Mouse (Mus musculus): Measurements from ENCODE around the gene Gzmd. TPM values are rescaled to one million over a fixed set of nuclear protein-coding genes. Genes with fewer than 3 reads are reported as not detected.

Gene Gzmd
- polyA plus RNA-seq, 1 experiment from 2014 or later, result not detected

Small RNAs within 50 kb of the gene (microRNA-seq; reads per million reads assigned to microRNA genes)
- gene Mir6949, result not detected

Other genes with a start within 250 kb of the Gzmd start
- gene Cbln3, start 248.2 kb downstream of the Gzmd start, polyA plus RNA-seq (2016; fragmentation: Nextera tagmentation; extraction: Ambion mirVana), result 0.28 and 0.42 TPM in 2 replicates
- gene Khnyn, start 247.7 kb downstream of the Gzmd start, polyA plus RNA-seq (2016; fragmentation: Nextera tagmentation; extraction: Ambion mirVana), result 31.6 and 31.8 TPM in 2 replicates
- 69.9 and 77.7 TPM in 2 replicates for gene Sdr39u1, start 232.3 kb downstream of the Gzmd start, polyA plus RNA-seq (2016; fragmentation: Nextera tagmentation; extraction: Ambion mirVana)
- 0.60 and 0.85 TPM in 2 replicates for gene Cma1, start 187.9 kb downstream of the Gzmd start, polyA plus RNA-seq (2016; fragmentation: Nextera tagmentation; extraction: Ambion mirVana)
- not detected in 2 replicates for gene Cma2, start 181.6 kb downstream of the Gzmd start, polyA plus RNA-seq (2016; fragmentation: Nextera tagmentation; extraction: Ambion mirVana)
- gene Mcpt1, start 114.6 kb downstream of the Gzmd start, polyA plus RNA-seq (2016; fragmentation: Nextera tagmentation; extraction: Ambion mirVana), result not detected in 2 replicates
- gene Mcpt9, start 102.1 kb downstream of the Gzmd start, polyA plus RNA-seq (2016; fragmentation: Nextera tagmentation; extraction: Ambion mirVana), result not detected in 2 replicates
- gene Mcpt2, start 90.6 kb downstream of the Gzmd start, polyA plus RNA-seq (2016; fragmentation: Nextera tagmentation; extraction: Ambion mirVana), result not detected in 2 replicates
- not detected in 2 replicates for gene Mcpt4, start 70.3 kb downstream of the Gzmd start, polyA plus RNA-seq (2016; fragmentation: Nextera tagmentation; extraction: Ambion mirVana)
- not detected in 2 replicates for gene Mcpt8, start 47.3 kb downstream of the Gzmd start, polyA plus RNA-seq (2016; fragmentation: Nextera tagmentation; extraction: Ambion mirVana)
- not detected in 2 replicates for gene Ctsg, start 30.0 kb downstream of the Gzmd start, polyA plus RNA-seq (2016; fragmentation: Nextera tagmentation; extraction: Ambion mirVana)
- not detected in 2 replicates for gene Gzme, start 12.0 kb downstream of the Gzmd start, polyA plus RNA-seq (2016; fragmentation: Nextera tagmentation; extraction: Ambion mirVana)
- gene Gzmg, start 27.0 kb upstream of the Gzmd start, polyA plus RNA-seq (2016; fragmentation: Nextera tagmentation; extraction: Ambion mirVana), result not detected in 2 replicates
- not detected in 2 replicates for gene Gzmn, start 42.0 kb upstream of the Gzmd start, polyA plus RNA-seq (2016; fragmentation: Nextera tagmentation; extraction: Ambion mirVana)
- not detected in 2 replicates for gene Gzmf, start 78.8 kb upstream of the Gzmd start, polyA plus RNA-seq (2016; fragmentation: Nextera tagmentation; extraction: Ambion mirVana)
- gene Gzmc, start 102.0 kb upstream of the Gzmd start, polyA plus RNA-seq (2016; fragmentation: Nextera tagmentation; extraction: Ambion mirVana), result not detected in 2 replicates
- 0.22 TPM in 1 of 2 replicates, not detected in the other for gene Gzmb, start 129.7 kb upstream of the Gzmd start, polyA plus RNA-seq (2016; fragmentation: Nextera tagmentation; extraction: Ambion mirVana)
- gene Atp12a, start 232.5 kb upstream of the Gzmd start, polyA plus RNA-seq (2016; fragmentation: Nextera tagmentation; extraction: Ambion mirVana), result 0.15 TPM in 1 of 2 replicates, not detected in the other